Mouse (Mus musculus): ENCODE data around the gene Tmem245.

DNA sequence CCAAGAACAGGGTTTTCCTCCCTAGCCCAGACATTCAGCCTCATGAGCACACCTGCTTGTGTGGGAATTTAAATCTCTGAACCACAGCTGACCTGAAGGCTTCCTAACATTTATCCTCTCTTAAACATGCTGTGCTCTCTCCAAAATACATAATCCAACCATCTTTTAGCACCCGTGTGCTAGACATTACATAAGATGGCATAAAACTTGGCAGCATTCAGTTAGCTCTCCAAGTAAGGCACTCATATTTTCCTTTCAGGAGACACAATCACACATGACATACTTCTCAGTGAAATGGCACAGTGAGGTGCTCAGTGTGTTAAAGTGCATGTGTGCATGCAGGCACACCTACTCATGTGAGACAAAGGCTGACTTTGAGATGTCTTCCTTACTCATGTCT lies 4.7 kb downstream of the Tmem245 start:
- no peak for TF ChIP-seq CTCF (IDR thresholded peaks at IDR 0.05; ENCODE audit: low read depth, low read length)
- TF ChIP-seq POLR2A (IDR thresholded peaks at IDR 0.05; ENCODE audit: borderline replicate concordance, low read depth, low read length), result no peak
